Mouse (Mus musculus) liver, embryonic 11.5 days (tissue): ENCODE results near the gene Cmip. TPM values are rescaled to one million over a fixed set of nuclear protein-coding genes. Genes with fewer than 3 reads are reported as not detected.

ENCODE experiments used
- ATAC-seq: fragments of 200-750 bp; cut with Nextera tagmentation; replicated peaks from 2 replicates; pipeline ENCODE4 v1.8.0; 2017; ENCODE audit warnings: moderate number of reproducible peaks, mild to moderate bottlenecking, moderate TSS enrichment, moderate library complexity; ENCODE audit not compliant: low FRiP score
- DNase-seq: peaks from one replicate; pipeline ENCODE4 v3.0.0-alpha.2; 2017; ENCODE audit warnings: low spot score
- H3K27ac ChIP-seq: fragments of 300-500 bp; sonication (generic); 2 replicates; pipeline ENCODE4 v1.5.1; 2014; ENCODE audit warnings: mild to moderate bottlenecking, low read depth, low read length, control low read depth
- H3K27me3 ChIP-seq: fragments of 300-500 bp; sonication (generic); replicated peaks from 2 replicates; pipeline ENCODE4 v1.6.1; 2014; ENCODE audit warnings: low read length, mixed read lengths; ENCODE audit not compliant: control insufficient read depth, insufficient read depth
- H3K36me3 ChIP-seq: fragments of 300-500 bp; sonication (generic); 2 replicates; pipeline ENCODE4 v1.6.1; 2014; ENCODE audit warnings: mild to moderate bottlenecking, low read length, moderate library complexity, mixed read lengths; ENCODE audit not compliant: control insufficient read depth, insufficient read depth
- H3K4me1 ChIP-seq: fragments of 300-500 bp; sonication (generic); replicated peaks from 2 replicates; pipeline ENCODE4 v1.6.1; 2014; ENCODE audit warnings: low read length, mixed read lengths; ENCODE audit not compliant: control insufficient read depth, insufficient read depth
- H3K4me2 ChIP-seq: fragments of 300-500 bp; sonication (generic); 2 replicates; pipeline ENCODE4 v1.6.1; 2014; ENCODE audit warnings: mild to moderate bottlenecking, control low read depth, moderate library complexity
- H3K4me3 ChIP-seq: fragments of 300-500 bp; sonication (generic); 2 replicates; pipeline ENCODE4 v1.5.1; 2014; ENCODE audit warnings: low read depth, low read length, control low read depth
- H3K9ac ChIP-seq: fragments of 300-500 bp; sonication (generic); 2 replicates; pipeline ENCODE4 v1.6.1; 2014; ENCODE audit warnings: low read depth, low read length, control low read depth
- H3K9me3 ChIP-seq: fragments of 300-500 bp; sonication (generic); 2 replicates; pipeline ENCODE4 v1.6.1; 2016; ENCODE audit warnings: low read length, inconsistent platforms, mixed read lengths; ENCODE audit not compliant: control insufficient read depth
- WGBS: fragments of 180-500 bp; shearing (Covaris S2); extraction: QIAGEN DNeasy Blood & Tissue Kit; methylation state at CpG from one replicate; pipeline ENCODE4 v1.1.7; 2014; 5-methylcytosine and 5-hydroxymethylcytosine counted together
- microRNA-seq: library from miRNA; unstranded; fragments of <30 nt; microRNA quantifications from one replicate; pipeline ENCODE4, GENCODE M21; 2017; ENCODE audit warnings: borderline number of aligned reads
- polyA plus RNA-seq: library from polyadenylated mRNA; unstranded; fragments of >200 nt; fragmentation: Nextera tagmentation; extraction: Ambion mirVana; gene quantifications from 2 replicates; pipeline ENCODE4 v1.2.1, GENCODE M21; 2014

Cmip gene
- polyA plus RNA-seq, 1 experiment from 2014 or later, result 17.1 TPM

- peaks cover 6% of the 10 kb centered on the region for H3K4me1 ChIP-seq
- no peaks in the 10 kb centered on the region for H3K9me3 ChIP-seq
- ATAC-seq (no peak), DNase-seq (no peak)
- H3K4me3 ChIP-seq, result no peak overlapping the region
- no peak overlapping the region for H3K27ac ChIP-seq
- no peaks in the 10 kb centered on the region for H3K36me3 ChIP-seq
- peaks cover 15% of the 10 kb centered on the region for H3K27me3 ChIP-seq
- 76% methylated on average over 6 of the region's 6 CpGs for WGBS
- H3K4me2 ChIP-seq, result no peak overlapping the region
- H3K9ac ChIP-seq, result no peak overlapping the region
These were observed 244.5 kb downstream of the Cmip start for GRCm38 (mm10) chr8:117501323-117501722.

GRCm38 (mm10) chr8:117503405-117504069 is 246.7 kb downstream of the Cmip start:
- H3K9me3 ChIP-seq, result no peaks in the 10 kb centered on the region
- WGBS, result 74% methylated on average over 13 of the region's 13 CpGs

GRCm38 (mm10) chr8:117507703-117508102 is 250.8 kb downstream of the Cmip start:
- 77% methylated on average over 8 of the region's 8 CpGs for WGBS
- no peak for ATAC-seq
- no peaks in the 10 kb centered on the region for H3K36me3 ChIP-seq

More at GRCm38 (mm10) chr8:117503405-117504069, 246.7 kb downstream of the Cmip start:
- ATAC-seq, result no peak
- H3K27me3 ChIP-seq, result peaks cover 9% of the 10 kb centered on the region
- H3K9ac ChIP-seq, result no peak overlapping the region
- H3K4me2 ChIP-seq, result no peak overlapping the region
- H3K27ac ChIP-seq, result no peak overlapping the region
- H3K4me1 ChIP-seq, result peaks cover 6% of the 10 kb centered on the region; the same call in 1 of the 2 replicates
- no peak overlapping the region for H3K4me3 ChIP-seq
- no peak for DNase-seq
- no peaks in the 10 kb centered on the region for H3K36me3 ChIP-seq

More at GRCm38 (mm10) chr8:117507703-117508102, 250.8 kb downstream of the Cmip start:
- no peak for DNase-seq
- H3K9me3 ChIP-seq, result no peaks in the 10 kb centered on the region; the same call in 1 of the 2 replicates
- H3K9ac ChIP-seq, result no peak overlapping the region
- no peak overlapping the region for H3K4me2 ChIP-seq
- no peaks in the 10 kb centered on the region for H3K4me1 ChIP-seq
- H3K27ac ChIP-seq, result no peak overlapping the region
- no peak overlapping the region for H3K4me3 ChIP-seq
- H3K27me3 ChIP-seq, result no peaks in the 10 kb centered on the region

Small RNA genes within 50 kb of the gene (microRNA-seq; reads per million reads assigned to microRNA genes)
- gene Mir7077 (not detected), gene Mir7078 (not detected)

Other genes starting within 250 kb of the Cmip start
- gene Pkd1l2, start 174.6 kb upstream of the Cmip start, polyA plus RNA-seq, result 0.03 and 0.16 TPM in 2 replicates
- 11.3 and 11.9 TPM in 2 replicates for gene Bco1, start 161.2 kb upstream of the Cmip start, polyA plus RNA-seq
- gene Gan, start 98.9 kb upstream of the Cmip start, polyA plus RNA-seq, result 2.0 and 2.1 TPM in 2 replicates
- 14.8 and 17.4 TPM in 2 replicates for gene Plcg2, start 241.2 kb downstream of the Cmip start, polyA plus RNA-seq